Comparison of ENCODE assay signal across 8 mouse cellular contexts in the genomic region with DNA sequence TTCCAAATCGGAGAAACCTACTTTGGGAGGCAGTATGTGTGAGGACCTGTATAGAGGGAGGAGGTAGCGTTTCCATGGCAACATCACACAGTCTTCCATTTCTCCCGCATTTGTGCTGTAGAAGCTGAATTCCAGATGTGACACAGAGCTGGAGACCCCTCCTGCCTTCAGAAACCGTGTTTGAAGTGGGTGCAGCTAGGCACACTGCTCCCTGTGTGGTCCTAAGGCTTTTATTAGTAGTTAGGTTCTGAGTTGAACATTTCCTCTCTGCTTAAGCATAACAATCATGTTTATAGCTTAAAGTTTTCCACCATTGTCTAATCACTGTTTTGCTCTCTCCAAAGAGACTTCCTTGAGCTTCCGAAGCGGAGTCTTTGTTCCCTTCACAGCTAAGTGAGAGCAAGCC. TPM values are rescaled to one million over a fixed set of nuclear protein-coding genes. Genes with fewer than 3 reads are reported as not detected.
A peak's percentile ranks its signal among the peaks of the same experiment; 100 is the strongest.
DNase-seq lines count a peak whose midpoint lies in the region; ATAC-seq and TF ChIP-seq lines count a peak whose summit lies in the region.
"Had no signal": no experiment of that assay in that cellular context is flagged by ENCODE, and none has a peak within 500 bp of the region (broad histone marks: within the 10 kb centered on the region; RNA-seq: fewer than 3 reads in every experiment).

No protein-coding gene starts in this region.

- peak; percentile 56 for DNase-seq in WW6 (ENCODE audit: low read depth, low spot score)
- DNase-seq in forebrain, postnatal 0 days, result peak; percentile 57
- DNase-seq in lung, postnatal 25 days (ENCODE audit: low spot score), result peak; percentile 38
- DNase-seq in right cerebral cortex, postnatal 14 days, result no peak
- no peak for DNase-seq in left cerebral cortex, adult 11 months (ENCODE audit: low spot score)
- no peak for DNase-seq in cerebellum, postnatal 36 days

- no peaks in the 10 kb centered on the region for H3K36me3 ChIP-seq in ES-Bruce4 (ENCODE audit: control insufficient read depth, insufficient read depth, low read length, poor library complexity, severe bottlenecking)
- no peaks in the 10 kb centered on the region for H3K36me3 ChIP-seq in forebrain, postnatal 0 days (ENCODE audit: insufficient read depth)

- H3K4me3 ChIP-seq in ES-Bruce4 (ENCODE audit: low read depth, low read length), result no peak overlapping the region
- H3K4me3 ChIP-seq in forebrain, postnatal 0 days (ENCODE audit: low read depth, low read length), result no peak overlapping the region

- TF ChIP-seq CTCF in ES-Bruce4 (IDR thresholded peaks at IDR 0.05; ENCODE audit: low read depth, low read length), result no peak
- no peak for TF ChIP-seq CTCF in forebrain, postnatal 0 days (IDR thresholded peaks at IDR 0.05; ENCODE audit: low read depth)

- peak overlapping the region; percentile 99 for H3K27ac ChIP-seq in ES-Bruce4 (ENCODE audit: insufficient read depth, low read length)
- peak overlapping the region; percentile 62 for H3K27ac ChIP-seq in forebrain, postnatal 0 days (ENCODE audit: low read depth, low read length)
- H3K27ac ChIP-seq: macrophage had no signal

- ATAC-seq in forebrain, postnatal 0 days, result peak; percentile 92

- peak overlapping the region; percentile 19; the same call in 1 of the 2 replicates for H3K4me2 ChIP-seq in forebrain, postnatal 0 days (ENCODE audit: low read depth)

- WGBS in forebrain, postnatal 0 days, result 26% methylated on average over 6 of the region's 6 CpGs

- H3K27me3 ChIP-seq in ES-Bruce4 (ENCODE audit: control insufficient read depth, insufficient read depth, low read length, poor library complexity, severe bottlenecking), result no peaks in the 10 kb centered on the region
- H3K27me3 ChIP-seq in forebrain, postnatal 0 days (ENCODE audit: insufficient read depth, low read length), result no peaks in the 10 kb centered on the region

- no peak for TF ChIP-seq POLR2A in ES-Bruce4 (IDR thresholded peaks at IDR 0.05; ENCODE audit: insufficient read depth, low read length)

- H3K9me3 ChIP-seq in ES-Bruce4 (replicated peaks; ENCODE audit: control insufficient read depth, insufficient read depth, low read length, poor library complexity, severe bottlenecking), result no peaks in the 10 kb centered on the region
- no peaks in the 10 kb centered on the region for H3K9me3 ChIP-seq in forebrain, postnatal 0 days (ENCODE audit: low read length)

- TF ChIP-seq EP300 in ES-Bruce4 (IDR thresholded peaks at IDR 0.05; ENCODE audit: insufficient read depth, low read depth, low read length), result peak; percentile 87

- H3K4me1 ChIP-seq in ES-Bruce4 (ENCODE audit: control insufficient read depth, insufficient read depth, low read length), result peaks cover 17% of the 10 kb centered on the region
- H3K4me1 ChIP-seq in forebrain, postnatal 0 days (ENCODE audit: insufficient read depth), result peaks cover 10% of the 10 kb centered on the region; the same call in 1 of the 2 replicates

- H3K9ac ChIP-seq in ES-Bruce4 (ENCODE audit: low read depth, poor library complexity, severe bottlenecking), result peak overlapping the region; percentile 61; the same call in 1 of the 2 replicates
- H3K9ac ChIP-seq in forebrain, postnatal 0 days, result no peak overlapping the region

RNA-seq across cellular contexts. Expression of gene Il17rd, which starts 29.1 kb away (rescaled TPM):
- 47.3 and 48.9 TPM in 2 replicates for polyA plus RNA-seq in ES-Bruce4 (2011; ENCODE audit: insufficient read depth, insufficient read length, low read depth, missing spikeins)
- total RNA-seq in forebrain, postnatal 0 days (2014; rRNA removed), result 5.7 and 7.2 TPM in 2 replicates
- polyA plus RNA-seq in forebrain, postnatal 0 days (2015; fragmentation: Nextera tagmentation; extraction: Ambion mirVana), result 0.62 and 1.5 TPM in 2 replicates

RNA-seq across cellular contexts. Expression of gene Arhgef3, which starts 46.8 kb away (rescaled TPM):
- 2.2 and 2.6 TPM in 2 replicates for polyA plus RNA-seq in ES-Bruce4 (2011; ENCODE audit: insufficient read depth, insufficient read length, low read depth, missing spikeins)
- total RNA-seq in forebrain, postnatal 0 days (2014; rRNA removed), result 17.3 and 17.7 TPM in 2 replicates
- 9.1 and 12.3 TPM in 2 replicates for polyA plus RNA-seq in forebrain, postnatal 0 days (2015; fragmentation: Nextera tagmentation; extraction: Ambion mirVana)

Comparison
In these comparisons a context has a peak if more than half of its experiments do, and no peak if none do; other contexts are left out.
1. DNase-seq: peak in WW6 (single experiment), forebrain, postnatal 0 days (single experiment) and lung, postnatal 25 days (single experiment); none in right cerebral cortex, postnatal 14 days (single experiment), left cerebral cortex, adult 11 months (single experiment) and cerebellum, postnatal 36 days (0 of 2).
2. RNA of gene Il17rd, which starts 29.1 kb away (polyA plus RNA-seq): 47.3 to 48.9 TPM in ES-Bruce4; 0.62 to 1.5 TPM in forebrain, postnatal 0 days; every median in the first group is over 10 times any median in the second.